Mouse (Mus musculus): ENCODE data around the gene Mlh3.
"Not testable (repeated sequence)": the region's sequence is repeated elsewhere in the genome, so short reads cannot be mapped to it uniquely, and the experiment has no call there.

Gene Mlh3

GRCm38 (mm10) chr12:85270319-85270718, at the start of gene Mlh3:
Gene Mlh3, minus strand, starts transcription at chr12:85270599.
- peak; percentile 85 for DNase-seq (ENCODE audit: low read depth, low spot score)

- no peak for DNase-seq (ENCODE audit: low read depth, low spot score)
These were observed 38.3 kb upstream of the Mlh3 start for GRCm38 (mm10) chr12:85308651-85309050.

- DNase-seq (ENCODE audit: low read depth, low spot score) = peak; percentile 79
These were observed 35.0 kb upstream of the Mlh3 start for GRCm38 (mm10) chr12:85305247-85305892.

- no peak for DNase-seq (ENCODE audit: low read depth, low spot score)
These were observed 34.3 kb upstream of the Mlh3 start for GRCm38 (mm10) chr12:85304725-85305124.

GRCm38 (mm10) chr12:85303256-85303655, 32.9 kb upstream of the Mlh3 start:
- DNase-seq (ENCODE audit: low read depth, low spot score) = no peak

GRCm38 (mm10) chr12:85298835-85299180, 28.4 kb upstream of the Mlh3 start:
- no peak for DNase-seq (ENCODE audit: low read depth, low spot score)

GRCm38 (mm10) chr12:85298127-85298834, 27.9 kb upstream of the Mlh3 start:
- DNase-seq (ENCODE audit: low read depth, low spot score) = no peak

- DNase-seq (ENCODE audit: low read depth, low spot score) = no peak
These were observed 27.1 kb upstream of the Mlh3 start for GRCm38 (mm10) chr12:85297345-85297997.

- no peak for DNase-seq (ENCODE audit: low read depth, low spot score)
These were observed 26.5 kb upstream of the Mlh3 start for GRCm38 (mm10) chr12:85296915-85297314.

- DNase-seq (ENCODE audit: low read depth, low spot score) = no peak
These were observed 25.1 kb upstream of the Mlh3 start for GRCm38 (mm10) chr12:85295506-85295905.

GRCm38 (mm10) chr12:85292906-85293305, 22.5 kb upstream of the Mlh3 start:
- no peak for DNase-seq (ENCODE audit: low read depth, low spot score)

GRCm38 (mm10) chr12:85292288-85292687, 21.9 kb upstream of the Mlh3 start:
- DNase-seq (ENCODE audit: low read depth, low spot score) = no peak

- no peak for DNase-seq (ENCODE audit: low read depth, low spot score)
These were observed 21.1 kb upstream of the Mlh3 start for GRCm38 (mm10) chr12:85291541-85291940.

GRCm38 (mm10) chr12:85290633-85291032, 20.2 kb upstream of the Mlh3 start:
- no peak for DNase-seq (ENCODE audit: low read depth, low spot score)

GRCm38 (mm10) chr12:85289157-85290000, 19.0 kb upstream of the Mlh3 start:
- DNase-seq (ENCODE audit: low read depth, low spot score) = no peak

- peak; percentile 72 for DNase-seq (ENCODE audit: low read depth, low spot score)
These were observed 18.2 kb upstream of the Mlh3 start, which contains the start of gene Zc2hc1c for GRCm38 (mm10) chr12:85288486-85289156. Gene Zc2hc1c, plus strand, starts transcription at chr12:85288591.

GRCm38 (mm10) chr12:85287809-85288485, 17.5 kb upstream of the Mlh3 start, which contains the start of gene Acyp1:
Gene Acyp1, minus strand, starts transcription at chr12:85288438.
- DNase-seq (ENCODE audit: low read depth, low spot score) = no peak

GRCm38 (mm10) chr12:85286941-85287340, 16.5 kb upstream of the Mlh3 start:
- no peak for DNase-seq (ENCODE audit: low read depth, low spot score)

- no peak for DNase-seq (ENCODE audit: low read depth, low spot score)
These were observed 14.6 kb upstream of the Mlh3 start for GRCm38 (mm10) chr12:85284996-85285395.

- DNase-seq (ENCODE audit: low read depth, low spot score) = no peak
These were observed 13.9 kb upstream of the Mlh3 start for GRCm38 (mm10) chr12:85284331-85284730.

GRCm38 (mm10) chr12:85281756-85282155, 11.4 kb upstream of the Mlh3 start:
- DNase-seq (ENCODE audit: low read depth, low spot score) = not testable (repeated sequence)
